Mouse (Mus musculus): ENCODE measurements around the gene 4933405L10Rik.

4933405L10Rik gene

DNA sequence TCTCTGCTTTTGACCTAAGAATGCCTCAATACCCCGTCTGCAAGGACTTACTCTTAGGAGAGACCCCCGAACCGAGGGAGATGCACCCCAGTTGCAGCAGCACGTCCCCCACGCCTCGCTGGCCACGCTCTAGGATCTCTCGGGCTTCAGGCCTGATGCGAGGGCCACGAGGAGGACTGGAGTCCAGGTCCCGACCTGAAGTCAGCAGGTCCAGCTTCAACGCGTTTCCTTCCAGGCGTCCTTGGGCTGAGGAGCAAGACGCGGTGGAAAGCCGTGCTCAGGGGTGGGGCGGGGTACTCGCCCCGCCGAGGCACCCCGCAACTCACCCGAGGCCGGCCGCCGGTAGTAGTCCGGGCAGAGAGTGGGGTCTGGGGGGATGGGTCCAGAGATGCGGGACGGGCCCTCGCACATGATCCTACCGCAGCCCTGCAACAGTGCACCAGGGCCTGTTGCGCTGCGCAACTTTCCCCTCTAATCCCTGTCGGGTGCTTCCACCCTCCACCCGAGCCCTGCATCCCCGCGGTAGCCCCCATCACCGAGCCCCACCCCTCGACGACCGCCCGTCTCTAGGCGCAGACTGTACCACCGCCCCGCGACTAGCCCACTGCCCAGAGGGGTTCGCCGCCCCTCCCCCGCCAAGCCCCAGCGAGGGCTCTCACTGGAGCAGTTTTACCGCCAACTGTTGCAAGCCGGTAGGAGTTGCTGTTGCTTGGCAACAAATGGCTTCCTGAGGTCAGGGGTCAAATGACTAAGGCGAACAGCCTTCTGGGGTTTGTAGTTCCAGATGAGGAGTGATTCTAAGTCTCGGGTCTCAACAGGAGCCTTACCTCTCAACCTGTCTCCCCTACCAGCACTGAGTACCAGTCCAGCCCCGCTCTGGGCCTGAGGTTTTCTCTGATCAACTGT, at the start of gene 4933405L10Rik, which contains the start of gene Enkd1:
Gene 4933405L10Rik (plus strand): TSS at position 158 of the 906 bp plus-strand sequence.
Gene Enkd1 (minus strand): TSS at position 713 of the 906 bp plus-strand sequence.
- in situ Hi-C loops (cut with MboI; ENCODE audit: unreplicated experiment in 2 of 2), result no loop called here

- in situ Hi-C loops (cut with MboI; ENCODE audit: unreplicated experiment in 2 of 2), result no loop called here
Observed at GRCm38 (mm10) chr8:105661167-105661566, 46.3 kb upstream of the 4933405L10Rik start.

- in situ Hi-C loops (cut with MboI; ENCODE audit: unreplicated experiment in 2 of 2), result no loop called here
Observed at GRCm38 (mm10) chr8:105677891-105678290, 29.6 kb upstream of the 4933405L10Rik start.

DNA sequence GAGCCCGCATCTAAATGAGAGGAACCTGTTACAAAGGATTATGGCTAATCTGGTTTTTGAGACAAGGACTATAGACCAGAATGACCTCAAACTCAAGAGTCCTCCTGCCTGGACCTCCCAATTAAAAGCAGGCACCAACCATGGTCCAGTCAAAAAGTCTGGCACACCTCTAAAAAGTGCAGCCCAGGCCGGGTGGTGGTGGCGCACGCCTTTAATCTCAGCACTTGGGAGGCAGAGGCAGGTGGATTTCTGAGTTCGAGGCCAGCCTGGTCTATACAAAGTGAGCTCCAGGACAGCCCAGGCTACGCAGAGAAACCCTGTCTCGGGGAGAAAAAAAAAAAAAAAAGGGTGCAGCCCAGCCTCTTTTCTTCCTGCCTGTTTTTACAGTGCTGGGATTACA, 22.1 kb upstream of the 4933405L10Rik start:
- in situ Hi-C loops (cut with MboI; ENCODE audit: unreplicated experiment in 2 of 2), result loop anchor here (5.0 kb wide), 3 partner anchors 48 to 88 kb away; partner anchors contain the start of genes Agrp (in 1 of the 2), Ctcf (in 1 of the 2) and Ripor1 (in 1 of the 2)

- in situ Hi-C loops (cut with MboI; ENCODE audit: unreplicated experiment in 2 of 2), result loop anchor here (5.0 kb wide), 3 partner anchors 49 to 89 kb away; partner anchors contain the start of genes Agrp (in 1 of the 2), Ctcf (in 1 of the 2) and Ripor1 (in 1 of the 2)
Observed at GRCm38 (mm10) chr8:105685796-105686308, 21.6 kb upstream of the 4933405L10Rik start, which contains the start of gene Carmil2. Gene Carmil2, plus strand, starts transcription at chr8:105686274.

DNA sequence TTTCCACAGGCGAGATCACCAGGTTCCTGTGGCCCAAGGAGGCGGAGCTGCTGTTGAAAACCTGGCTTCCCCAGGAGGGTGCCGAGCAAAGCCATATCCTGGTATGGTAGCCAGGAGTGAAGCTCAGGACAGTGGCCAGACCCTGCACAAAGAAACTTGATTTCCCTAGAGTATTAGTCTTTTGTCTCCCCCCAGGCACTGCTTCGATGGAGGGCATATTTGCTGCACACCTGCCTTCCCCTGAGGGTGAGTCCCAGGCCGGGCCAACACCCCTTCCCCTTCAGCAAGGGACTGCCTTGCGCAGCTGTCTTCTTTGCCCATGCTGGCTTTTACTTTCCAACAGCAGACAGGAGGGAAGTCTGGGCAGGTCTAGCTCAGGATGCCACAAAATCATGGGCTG, 20.9 kb upstream of the 4933405L10Rik start:
- in situ Hi-C loops (cut with MboI; ENCODE audit: unreplicated experiment in 2 of 2), result loop anchor here (5.0 kb wide), 3 partner anchors 49 to 89 kb away; partner anchors contain the start of genes Agrp (in 1 of the 2), Ctcf (in 1 of the 2) and Ripor1 (in 1 of the 2)

DNA sequence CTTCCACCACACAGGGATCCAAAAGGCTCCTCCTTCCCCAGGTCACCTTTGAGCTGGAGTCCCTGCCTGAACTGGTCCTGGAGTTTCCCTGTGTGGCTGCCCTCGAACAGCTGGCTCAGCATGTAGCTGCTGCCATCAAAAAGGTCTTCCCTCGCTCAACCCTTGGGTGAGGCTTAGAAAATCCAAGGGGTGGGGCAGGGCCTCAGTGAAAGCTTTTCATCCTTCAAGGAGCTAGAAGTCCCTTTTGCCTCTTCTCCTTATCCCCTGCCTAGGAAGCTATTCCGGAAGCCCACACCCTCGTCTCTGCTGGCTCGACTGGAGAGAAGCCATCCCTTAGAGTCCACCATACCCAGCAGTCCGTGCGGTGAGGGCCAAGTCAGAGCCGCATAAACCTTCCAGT, 19.9 kb upstream of the 4933405L10Rik start:
- in situ Hi-C loops (cut with MboI; ENCODE audit: unreplicated experiment in 2 of 2), result loop anchor here (5.0 kb wide), 3 partner anchors 50 to 90 kb away; partner anchors contain the start of genes Agrp (in 1 of the 2), Ctcf (in 1 of the 2) and Ripor1 (in 1 of the 2)

- in situ Hi-C loops (cut with MboI; ENCODE audit: unreplicated experiment in 2 of 2), result loop anchor here (5.0 kb wide), 3 partner anchors 51 to 91 kb away; partner anchors contain the start of genes Agrp (in 1 of the 2), Ctcf (in 1 of the 2) and Ripor1 (in 1 of the 2)
Observed at GRCm38 (mm10) chr8:105688242-105688752, 19.2 kb upstream of the 4933405L10Rik start.

GRCm38 (mm10) chr8:105689256-105689982, 18.0 kb upstream of the 4933405L10Rik start:
- in situ Hi-C loops (cut with MboI; ENCODE audit: unreplicated experiment in 2 of 2), result loop anchor here (5.0 kb wide), 3 partner anchors 52 to 92 kb away; partner anchors contain the start of genes Agrp (in 1 of the 2), Ctcf (in 1 of the 2) and Ripor1 (in 1 of the 2)

- in situ Hi-C loops (cut with MboI; ENCODE audit: unreplicated experiment in 2 of 2), result loop anchor here (5.0 kb wide), 3 partner anchors 53 to 93 kb away; partner anchors contain the start of genes Agrp (in 1 of the 2), Ctcf (in 1 of the 2) and Ripor1 (in 1 of the 2)
Observed at GRCm38 (mm10) chr8:105689983-105690360, 17.5 kb upstream of the 4933405L10Rik start.

- in situ Hi-C loops (cut with MboI; ENCODE audit: unreplicated experiment in 2 of 2), result no loop called here
Observed at GRCm38 (mm10) chr8:105690978-105691377, 16.5 kb upstream of the 4933405L10Rik start.

- in situ Hi-C loops (cut with MboI; ENCODE audit: unreplicated experiment in 2 of 2), result no loop called here
Observed at GRCm38 (mm10) chr8:105692449-105693182, 14.8 kb upstream of the 4933405L10Rik start.

DNA sequence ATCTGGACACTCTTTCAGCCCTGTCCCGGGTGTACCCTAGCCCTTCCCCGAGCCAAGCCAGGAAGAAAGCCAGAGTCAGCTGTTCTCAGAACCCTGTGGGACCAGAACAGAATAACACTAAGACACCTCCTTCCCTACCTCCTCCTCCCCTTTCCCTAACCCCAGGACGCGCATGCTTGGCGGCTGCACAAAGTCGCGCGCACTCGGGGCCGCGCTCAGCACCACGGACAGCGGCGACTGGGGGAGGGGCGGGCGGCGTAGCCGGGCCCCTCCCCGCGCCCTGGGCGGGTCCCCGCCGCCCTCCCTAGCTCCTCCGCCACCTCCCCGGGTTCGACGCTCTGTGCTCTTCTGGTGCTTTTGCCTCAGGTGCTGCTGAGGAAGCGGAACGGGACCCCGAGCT, 13.8 kb upstream of the 4933405L10Rik start:
- in situ Hi-C loops (cut with MboI; ENCODE audit: unreplicated experiment in 2 of 2), result no loop called here

GRCm38 (mm10) chr8:105694051-105694799, 13.2 kb upstream of the 4933405L10Rik start:
- in situ Hi-C loops (cut with MboI; ENCODE audit: unreplicated experiment in 2 of 2), result no loop called here

DNA sequence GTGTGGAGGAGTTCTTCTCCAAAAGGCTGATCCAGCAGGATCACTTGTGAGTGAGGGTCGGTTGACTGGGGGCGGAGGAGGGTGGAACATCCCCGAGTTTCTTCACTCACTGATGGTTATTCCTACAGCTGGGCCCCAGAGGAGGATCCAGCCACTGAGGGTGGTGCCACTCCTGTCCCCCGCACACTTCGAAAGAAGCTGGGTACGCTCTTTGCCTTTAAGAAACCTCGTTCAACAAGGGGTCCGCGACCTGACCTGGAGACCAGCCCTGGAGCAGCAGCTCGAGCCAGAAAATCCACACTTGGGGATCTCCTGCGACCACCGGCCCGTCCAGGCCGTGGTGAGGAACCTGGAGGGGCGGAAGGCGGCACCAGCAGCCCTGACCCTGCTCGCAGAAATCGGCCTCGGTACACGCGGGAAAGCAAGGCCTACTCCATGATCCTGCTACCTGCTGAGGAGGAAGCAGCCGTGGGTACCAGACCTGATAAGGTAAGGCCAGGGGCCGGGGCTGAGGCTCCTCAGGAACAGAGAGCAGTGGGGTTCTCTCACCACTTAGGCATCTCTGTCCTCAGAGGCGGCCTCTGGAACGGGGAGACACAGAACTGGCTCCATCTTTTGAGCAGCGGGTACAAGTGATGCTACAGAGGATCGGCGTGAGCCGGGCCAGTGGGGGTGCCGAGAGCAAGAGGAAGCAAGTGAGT, 12.2 kb upstream of the 4933405L10Rik start:
- in situ Hi-C loops (cut with MboI; ENCODE audit: unreplicated experiment in 2 of 2), result no loop called here

- in situ Hi-C loops (cut with MboI; ENCODE audit: unreplicated experiment in 2 of 2), result no loop called here
Observed at GRCm38 (mm10) chr8:105697196-105697780, 10.2 kb upstream of the 4933405L10Rik start.

- in situ Hi-C loops (cut with MboI; ENCODE audit: unreplicated experiment in 2 of 2), result no loop called here
Observed at GRCm38 (mm10) chr8:105698734-105699133, 8.7 kb upstream of the 4933405L10Rik start.
